Mouse (Mus musculus): ENCODE results near the gene Capzb. TPM values are rescaled to one million over a fixed set of nuclear protein-coding genes. Genes with fewer than 3 reads are reported as not detected.

Capzb gene
- polyA plus RNA-seq, 1 experiment from 2014 or later = 335 TPM

DNA sequence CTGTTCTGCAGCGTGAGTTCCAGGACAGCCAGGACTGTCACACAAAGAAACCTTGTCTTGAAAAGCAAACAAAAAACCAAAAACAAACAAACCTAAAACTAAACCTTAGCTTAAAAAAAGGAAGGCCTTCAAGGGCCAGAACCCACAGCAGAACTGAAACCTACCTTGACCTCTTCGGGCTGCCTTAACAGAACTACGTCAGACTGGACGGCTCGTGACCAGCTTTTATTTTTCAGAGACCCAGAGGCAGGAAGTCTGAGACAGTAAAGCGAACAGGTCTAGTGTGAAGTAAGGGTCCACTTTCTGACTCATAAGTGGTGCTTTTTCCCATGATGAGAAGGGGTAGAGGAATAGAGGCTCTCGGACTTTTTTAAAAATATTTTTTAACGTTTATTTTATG, 26.5 kb upstream of the Capzb start:
- H3K4me3 ChIP-seq = no peak overlapping the region
- no peaks in the 10 kb centered on the region for H3K9me3 ChIP-seq (replicated peaks)
- no peaks in the 10 kb centered on the region for H3K27me3 ChIP-seq
- H3K36me3 ChIP-seq = no peaks in the 10 kb centered on the region
- H3K27ac ChIP-seq = no peak overlapping the region
- no peak overlapping the region for H3K4me2 ChIP-seq (replicated peaks)
- no peak overlapping the region for H3K9ac ChIP-seq
- H3K4me1 ChIP-seq = no peaks in the 10 kb centered on the region
- 81% methylated on average over 8 of the region's 8 CpGs for WGBS
- no peak for ATAC-seq (ENCODE audit: low FRiP score)

DNA sequence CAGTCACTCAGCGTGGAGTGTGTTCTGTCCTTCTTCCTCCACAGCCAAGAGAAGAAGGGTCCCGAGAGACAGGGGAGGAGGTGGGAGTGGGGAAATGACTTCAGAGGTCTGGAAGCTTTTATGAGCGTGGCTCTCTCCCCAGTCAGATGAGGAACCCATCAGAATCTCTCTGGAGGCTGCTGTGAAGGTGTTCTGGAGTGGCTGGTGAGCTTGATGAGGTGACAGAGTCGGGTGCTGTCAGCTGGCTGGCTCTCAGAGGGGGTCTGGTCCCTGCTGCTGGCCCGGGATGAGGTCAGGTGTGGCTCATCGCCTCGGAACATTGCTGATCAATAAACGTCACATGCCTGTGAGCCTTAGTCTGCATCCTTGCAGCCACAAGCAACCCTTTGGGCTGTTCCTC, 25.6 kb upstream of the Capzb start:
- no peaks in the 10 kb centered on the region for H3K27me3 ChIP-seq
- no peak overlapping the region for H3K27ac ChIP-seq
- H3K9me3 ChIP-seq (replicated peaks) = no peaks in the 10 kb centered on the region
- H3K4me2 ChIP-seq (replicated peaks) = no peak overlapping the region
- no peaks in the 10 kb centered on the region for H3K36me3 ChIP-seq
- H3K9ac ChIP-seq = no peak overlapping the region
- no peak overlapping the region for H3K4me3 ChIP-seq
- no peak for ATAC-seq (ENCODE audit: low FRiP score)
- 75% methylated on average over 8 of the region's 8 CpGs for WGBS
- H3K4me1 ChIP-seq = no peaks in the 10 kb centered on the region

DNA sequence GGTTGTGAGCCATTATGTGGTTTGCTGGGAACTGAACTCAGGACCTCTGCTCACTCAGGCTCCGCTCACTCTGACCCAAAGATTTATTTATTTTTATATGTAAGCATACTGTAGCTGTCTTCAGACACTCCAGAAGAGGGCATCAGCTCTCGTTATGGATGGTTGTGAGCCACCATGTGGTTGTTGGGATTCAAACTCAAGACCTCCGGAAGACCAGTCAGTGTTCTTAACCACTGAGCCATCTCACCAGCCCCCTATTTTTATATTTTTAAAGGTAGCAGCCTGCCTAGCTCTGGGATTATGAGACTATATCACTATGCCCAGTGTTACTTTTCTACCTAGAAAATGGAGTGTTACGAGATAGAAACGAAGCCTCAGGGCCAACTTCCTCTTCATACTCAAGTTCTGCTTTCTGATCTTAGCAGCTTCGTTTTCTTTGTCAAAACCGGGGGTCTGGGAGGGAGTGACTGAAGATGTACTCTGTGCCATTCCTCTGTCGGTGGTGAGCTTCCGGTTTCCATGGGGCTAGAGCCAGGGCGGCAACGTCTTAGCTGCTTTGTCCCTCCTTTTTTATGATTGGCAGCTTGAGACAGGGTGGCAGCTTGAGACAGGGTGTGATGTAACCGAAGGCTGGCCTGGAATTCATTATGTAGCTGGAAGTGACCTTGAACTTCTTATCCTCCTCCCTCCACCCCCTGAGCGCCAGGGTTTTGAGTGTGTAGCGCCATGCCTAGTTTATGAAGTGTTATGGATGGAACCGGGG, 23.5 kb upstream of the Capzb start:
- Histone ChIP-seq H3K36me3 (no peaks in the 10 kb centered on the region), H3K27ac (no peak overlapping the region), H3K4me1 (no peaks in the 10 kb centered on the region), H3K4me2 (replicated peaks) (no peak overlapping the region), H3K9me3 (replicated peaks) (no peaks in the 10 kb centered on the region), H3K4me3 (no peak overlapping the region), H3K9ac (no peak overlapping the region), H3K27me3 (no peaks in the 10 kb centered on the region)
- WGBS = 72% methylated on average over 15 of the region's 15 CpGs
- no peak for ATAC-seq (ENCODE audit: low FRiP score)

DNA sequence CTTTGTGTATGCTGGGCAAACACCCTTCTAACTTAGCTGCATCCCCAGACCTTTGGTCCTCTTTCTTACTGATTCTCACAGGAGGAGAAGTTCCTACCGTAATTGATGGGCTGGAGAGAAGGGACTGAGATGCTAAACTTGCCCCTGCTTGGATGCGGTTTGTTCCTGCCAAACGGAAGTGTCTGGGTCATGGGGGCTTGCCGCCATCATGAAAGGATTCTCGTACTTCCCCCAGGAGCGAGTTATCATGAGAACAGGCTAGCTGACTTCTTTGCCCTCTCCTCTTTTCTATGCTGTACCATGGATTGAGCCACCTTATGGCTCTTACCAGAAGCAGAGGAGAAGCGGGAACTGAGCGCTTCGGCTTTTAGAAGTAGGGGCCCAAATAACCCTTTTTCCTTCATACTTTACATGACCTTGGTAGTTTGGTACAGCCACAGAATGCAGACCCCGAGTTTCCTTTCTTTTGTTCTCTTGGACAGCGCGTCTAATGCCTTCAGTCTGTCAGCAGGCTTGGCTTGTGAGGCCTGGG, 22.9 kb upstream of the Capzb start:
- Histone ChIP-seq H3K4me2 (replicated peaks) (no peak overlapping the region), H3K9ac (no peak overlapping the region), H3K36me3 (no peaks in the 10 kb centered on the region), H3K27me3 (no peaks in the 10 kb centered on the region), H3K9me3 (replicated peaks) (no peaks in the 10 kb centered on the region), H3K4me3 (no peak overlapping the region), H3K4me1 (no peaks in the 10 kb centered on the region), H3K27ac (no peak overlapping the region)
- ATAC-seq (ENCODE audit: low FRiP score) = no peak
- WGBS = 57% methylated on average over 12 of the region's 12 CpGs

DNA sequence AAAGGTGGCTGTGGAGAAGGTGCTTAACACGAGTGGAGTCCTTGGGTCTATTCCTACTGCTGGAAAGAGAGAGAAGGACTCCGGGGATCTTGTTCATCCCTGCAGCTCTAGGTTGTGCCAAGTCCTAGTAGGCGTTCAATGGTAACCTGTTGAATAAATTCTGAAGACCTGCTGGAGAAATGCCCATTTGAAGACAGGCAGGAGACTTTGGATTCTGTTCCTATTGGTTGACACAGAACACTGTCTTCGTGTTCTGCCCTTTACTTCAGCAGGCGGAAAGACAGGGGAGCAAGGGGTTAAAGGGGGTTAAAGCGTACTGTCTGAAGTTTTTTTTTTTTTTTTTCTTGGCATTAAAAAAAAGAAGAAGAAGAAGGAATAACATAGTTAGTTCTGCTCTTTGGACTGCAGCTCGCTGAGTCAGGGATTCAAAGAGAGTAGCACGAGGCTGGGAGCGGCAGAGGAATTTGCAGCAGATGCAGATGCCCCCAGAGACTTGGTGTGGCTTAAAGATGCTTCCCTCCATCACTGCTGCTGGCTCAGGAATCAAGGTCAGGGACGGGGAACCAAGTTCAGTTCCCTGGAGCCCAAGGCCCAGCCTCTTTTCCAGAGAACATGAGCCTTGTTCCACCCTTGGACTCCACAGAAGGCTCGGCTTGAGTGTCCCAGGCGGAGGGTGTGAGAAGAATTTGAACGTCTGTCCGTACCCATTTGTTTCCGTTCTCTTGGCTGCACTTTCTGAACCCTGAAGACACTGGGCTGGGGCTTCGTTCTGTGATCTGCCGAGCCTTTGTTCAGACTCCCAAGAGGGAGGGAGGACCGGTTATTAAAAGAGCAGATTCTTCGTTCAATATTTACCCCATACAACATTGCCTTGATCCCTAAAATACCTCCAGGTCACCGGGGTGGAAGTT, 17.4 kb upstream of the Capzb start:
- WGBS = 59% methylated on average over 20 of the region's 20 CpGs
- Histone ChIP-seq H3K4me2 (replicated peaks) (no peak overlapping the region), H3K4me1 (peaks cover 3% of the 10 kb centered on the region; the same call in 1 of the 2 replicates), H3K27ac (no peak overlapping the region), H3K9ac (no peak overlapping the region), H3K4me3 (no peak overlapping the region), H3K36me3 (no peaks in the 10 kb centered on the region), H3K27me3 (no peaks in the 10 kb centered on the region), H3K9me3 (replicated peaks) (peaks cover 15% of the 10 kb centered on the region)
- no peak for ATAC-seq (ENCODE audit: low FRiP score)

DNA sequence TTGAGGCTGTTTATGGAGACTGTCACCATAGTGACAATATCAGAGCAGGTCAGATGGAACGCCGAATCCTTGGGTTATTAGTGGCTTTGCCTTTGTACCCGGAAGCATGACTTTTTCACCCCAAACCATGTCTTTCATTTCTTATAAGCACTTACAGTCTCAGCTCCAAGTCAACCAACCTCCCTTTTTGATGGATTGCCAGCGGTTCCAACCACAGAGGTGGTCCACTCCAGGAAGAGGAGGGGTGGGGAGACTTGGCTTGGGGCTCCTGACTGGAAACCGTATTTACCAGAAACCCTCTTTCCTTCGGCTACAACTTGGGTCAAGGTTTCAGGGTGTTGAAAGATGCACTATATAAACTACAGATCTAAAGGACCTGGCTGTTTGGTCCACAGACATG, 16.7 kb upstream of the Capzb start:
- Histone ChIP-seq H3K36me3 (no peaks in the 10 kb centered on the region), H3K9ac (no peak overlapping the region), H3K4me1 (peaks cover 3% of the 10 kb centered on the region; the same call in 1 of the 2 replicates), H3K4me2 (replicated peaks) (no peak overlapping the region), H3K27ac (no peak overlapping the region), H3K4me3 (no peak overlapping the region), H3K27me3 (no peaks in the 10 kb centered on the region), H3K9me3 (replicated peaks) (peaks cover 15% of the 10 kb centered on the region)
- no peak for ATAC-seq (ENCODE audit: low FRiP score)
- WGBS = 69% methylated on average over 6 of the region's 6 CpGs

DNA sequence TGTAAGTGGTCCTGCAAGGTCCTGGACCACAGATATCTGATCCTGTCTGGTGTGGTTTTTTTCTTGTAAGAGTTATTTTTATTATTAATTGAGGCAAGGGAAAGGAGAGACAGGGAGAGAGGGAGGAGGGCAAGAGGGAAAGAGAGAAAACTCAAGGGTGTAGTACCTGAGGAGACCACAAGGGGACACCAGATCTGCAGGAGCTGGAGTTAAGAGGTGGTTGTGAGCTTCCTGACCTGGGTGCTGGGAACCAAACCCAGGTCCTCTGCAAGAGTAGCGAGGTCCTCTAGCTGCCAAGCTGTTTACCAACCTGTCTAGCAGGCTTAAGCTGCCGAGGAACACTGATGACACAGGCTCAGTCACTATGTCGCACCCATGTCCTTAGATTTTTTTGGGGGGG, 14.8 kb upstream of the Capzb start:
- Histone ChIP-seq H3K9ac (no peak overlapping the region), H3K4me3 (no peak overlapping the region), H3K27ac (no peak overlapping the region), H3K4me1 (peaks cover 3% of the 10 kb centered on the region; the same call in 1 of the 2 replicates), H3K9me3 (replicated peaks) (peaks cover 15% of the 10 kb centered on the region), H3K36me3 (no peaks in the 10 kb centered on the region), H3K4me2 (replicated peaks) (no peak overlapping the region), H3K27me3 (no peaks in the 10 kb centered on the region)
- WGBS = 96% methylated on average over 3 of the region's 3 CpGs
- ATAC-seq (ENCODE audit: low FRiP score) = no peak

DNA sequence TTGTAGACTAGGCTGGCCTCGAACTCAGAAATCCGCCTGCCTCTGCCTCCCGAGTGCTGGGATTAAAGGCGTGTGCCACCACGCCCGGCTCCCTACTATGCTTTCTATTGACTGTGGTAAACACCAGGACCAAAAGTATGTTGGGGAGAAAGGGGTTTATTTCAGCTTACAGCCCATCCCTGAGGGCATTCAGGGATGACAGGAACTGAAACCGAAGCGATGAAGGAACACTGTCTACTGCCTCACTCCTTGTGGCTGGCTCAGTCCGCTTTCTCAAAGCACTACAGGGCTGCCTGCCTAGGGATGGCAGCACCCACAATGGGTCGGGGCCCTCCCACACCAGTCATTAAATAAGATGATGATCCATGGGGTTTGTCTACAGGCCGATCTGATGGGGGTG, 14.3 kb upstream of the Capzb start:
- H3K27me3 ChIP-seq = no peaks in the 10 kb centered on the region
- H3K36me3 ChIP-seq = no peaks in the 10 kb centered on the region
- WGBS = 96% methylated on average over 11 of the region's 11 CpGs
- peaks cover 15% of the 10 kb centered on the region for H3K9me3 ChIP-seq (replicated peaks)
- no peak overlapping the region for H3K27ac ChIP-seq
- no peak for ATAC-seq (ENCODE audit: low FRiP score)
- H3K4me1 ChIP-seq = peaks cover 3% of the 10 kb centered on the region; the same call in 1 of the 2 replicates
- H3K9ac ChIP-seq = no peak overlapping the region
- no peak overlapping the region for H3K4me2 ChIP-seq (replicated peaks)
- no peak overlapping the region for H3K4me3 ChIP-seq

DNA sequence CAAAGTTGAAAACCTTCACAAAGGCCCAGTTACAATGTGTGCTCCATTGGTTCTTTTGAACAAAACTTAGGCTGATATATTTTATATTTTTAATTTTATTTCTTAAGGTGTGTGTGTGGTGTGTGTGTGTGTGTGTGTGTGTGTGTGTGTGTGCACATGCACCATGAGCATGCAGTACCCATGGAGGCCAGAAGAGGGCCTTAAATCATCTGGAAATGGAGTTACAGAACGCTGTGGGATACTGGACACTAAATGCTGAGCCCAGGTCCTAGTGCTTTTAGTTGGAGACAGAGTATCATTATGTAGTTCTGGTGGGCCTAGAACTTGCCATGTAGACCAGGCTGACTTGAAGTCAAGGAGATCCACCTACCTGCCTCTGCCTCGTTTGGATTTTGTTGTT, 13.5 kb upstream of the Capzb start:
- H3K4me1 ChIP-seq = peaks cover 3% of the 10 kb centered on the region; the same call in 1 of the 2 replicates
- no peak overlapping the region for H3K4me3 ChIP-seq
- H3K36me3 ChIP-seq = no peaks in the 10 kb centered on the region
- no peak overlapping the region for H3K4me2 ChIP-seq (replicated peaks)
- H3K9ac ChIP-seq = no peak overlapping the region
- no peaks in the 10 kb centered on the region for H3K27me3 ChIP-seq
- WGBS = 85% methylated on average over 2 of the region's 2 CpGs
- H3K27ac ChIP-seq = no peak overlapping the region
- H3K9me3 ChIP-seq (replicated peaks) = peaks cover 15% of the 10 kb centered on the region
- no peak for ATAC-seq (ENCODE audit: low FRiP score)

DNA sequence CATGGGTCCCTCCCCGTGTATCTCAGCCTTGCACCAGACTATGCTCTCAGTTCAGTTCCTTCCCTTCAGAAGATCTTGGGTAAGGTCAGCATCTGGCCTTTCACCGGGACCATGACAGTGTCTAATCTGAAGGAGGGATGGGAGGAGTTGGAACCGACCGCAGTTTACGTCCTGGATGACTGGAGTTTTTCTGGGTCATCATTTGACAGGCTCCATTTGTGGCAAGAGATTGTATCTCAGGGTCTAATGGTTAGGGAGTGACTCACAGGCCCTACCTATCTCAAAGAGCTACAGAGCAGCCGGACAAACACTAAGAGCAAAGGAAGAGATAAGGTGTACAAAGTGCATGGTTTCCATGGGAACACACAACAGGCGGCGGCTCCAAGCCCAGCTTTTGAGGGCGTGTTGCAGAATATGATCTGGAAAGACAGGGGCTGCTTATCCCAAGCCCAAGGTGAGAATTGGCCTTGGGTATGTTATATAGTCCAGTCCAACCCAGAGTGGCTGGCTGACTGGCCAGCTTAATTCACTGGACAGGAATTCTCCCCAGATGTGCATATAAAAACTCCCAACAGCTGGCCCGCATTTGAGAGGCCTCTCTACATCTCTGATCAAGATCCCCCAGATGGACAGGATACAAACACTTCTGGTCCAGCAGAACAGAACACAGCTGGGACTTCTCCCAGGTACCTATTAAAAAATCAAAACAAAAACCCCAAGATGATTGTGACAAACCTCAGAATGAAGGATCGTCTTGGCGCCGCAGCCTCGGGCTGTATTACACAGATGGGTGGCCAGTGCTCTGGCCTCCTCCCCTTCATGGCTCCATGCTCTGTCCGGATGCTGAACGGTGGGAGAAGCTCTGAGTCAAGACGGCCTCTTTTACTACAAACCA, 12.7 kb upstream of the Capzb start:
- Histone ChIP-seq H3K4me2 (replicated peaks) (no peak overlapping the region), H3K9me3 (replicated peaks) (peaks cover 15% of the 10 kb centered on the region), H3K36me3 (no peaks in the 10 kb centered on the region), H3K27ac (no peak overlapping the region), H3K27me3 (no peaks in the 10 kb centered on the region), H3K4me3 (no peak overlapping the region), H3K9ac (no peak overlapping the region), H3K4me1 (peaks cover 3% of the 10 kb centered on the region; the same call in 1 of the 2 replicates)
- WGBS = 88% methylated on average over 17 of the region's 17 CpGs
- no peak for ATAC-seq (ENCODE audit: low FRiP score)

DNA sequence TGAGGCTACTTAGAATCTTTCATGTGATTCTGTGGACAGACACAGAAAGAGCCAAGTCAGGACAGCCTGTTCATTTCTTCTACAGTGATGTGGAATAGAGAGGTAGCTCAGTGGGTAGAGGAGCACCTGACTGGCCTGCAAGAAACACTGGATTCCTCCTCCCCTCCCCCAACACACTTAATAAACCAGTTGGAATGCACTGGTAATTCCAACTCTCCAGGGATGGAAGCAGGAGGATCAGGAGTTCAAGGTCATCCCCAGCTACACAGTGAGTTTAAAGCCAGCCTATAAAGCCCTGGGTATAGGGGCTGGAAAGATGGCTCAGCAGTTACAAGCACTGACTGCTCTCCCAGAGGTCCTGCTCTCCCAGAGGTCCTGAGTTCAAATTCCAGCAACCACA, 10.2 kb upstream of the Capzb start:
- Histone ChIP-seq H3K27ac (no peak overlapping the region), H3K9ac (no peak overlapping the region), H3K4me1 (no peaks in the 10 kb centered on the region), H3K36me3 (no peaks in the 10 kb centered on the region), H3K27me3 (no peaks in the 10 kb centered on the region), H3K4me2 (replicated peaks) (no peak overlapping the region), H3K4me3 (no peak overlapping the region), H3K9me3 (replicated peaks) (peaks cover 15% of the 10 kb centered on the region)
- no peak for ATAC-seq (ENCODE audit: low FRiP score)
